Mouse (Mus musculus): ENCODE data around the gene Sned1. TPM values are rescaled to one million over a fixed set of nuclear protein-coding genes. Genes with fewer than 3 reads are reported as not detected.
"Not testable (repeated sequence)": the region's sequence is repeated elsewhere in the genome, so short reads cannot be mapped to it uniquely, and the experiment has no call there.

The Sned1 gene
- polyA plus RNA-seq, 1 experiment from 2014 or later, result 30.1 TPM

- Histone ChIP-seq H3K36me3 (ENCODE audit: insufficient read depth) (peaks cover 37% of the 10 kb centered on the region), H3K9me3 (ENCODE audit: low read depth, low read length) (no peaks in the 10 kb centered on the region), H3K4me3 (ENCODE audit: low read depth, low read length) (no peak overlapping the region), H3K4me2 (no peak overlapping the region), H3K27ac (ENCODE audit: low read depth) (no peak overlapping the region), H3K27me3 (ENCODE audit: insufficient read depth, low read length) (no peaks in the 10 kb centered on the region), H3K4me1 (ENCODE audit: insufficient read depth) (no peaks in the 10 kb centered on the region), H3K9ac (no peak overlapping the region)
- no peak for TF ChIP-seq CTCF (IDR thresholded peaks at IDR 0.05; ENCODE audit: low read depth)
- WGBS, result 74% methylated on average over 6 of the region's 6 CpGs
- DNase-seq, result no peak
- no peak for ATAC-seq (ENCODE audit: insufficient read depth)
Observed at GRCm38 (mm10) chr1:93275561-93275960, 39.9 kb downstream of the Sned1 start.

GRCm38 (mm10) chr1:93277041-93277440 is 41.4 kb downstream of the Sned1 start:
- Histone ChIP-seq H3K27ac (ENCODE audit: low read depth) (no peak overlapping the region), H3K27me3 (ENCODE audit: insufficient read depth, low read length) (no peaks in the 10 kb centered on the region), H3K9me3 (ENCODE audit: low read depth, low read length) (no peaks in the 10 kb centered on the region), H3K4me1 (ENCODE audit: insufficient read depth) (no peaks in the 10 kb centered on the region), H3K9ac (no peak overlapping the region), H3K36me3 (ENCODE audit: insufficient read depth) (peaks cover 35% of the 10 kb centered on the region), H3K4me3 (ENCODE audit: low read depth, low read length) (no peak overlapping the region), H3K4me2 (no peak overlapping the region)
- TF ChIP-seq CTCF (IDR thresholded peaks at IDR 0.05; ENCODE audit: low read depth), result no peak
- DNase-seq, result no peak
- 68% methylated on average over 7 of the region's 7 CpGs for WGBS
- ATAC-seq (ENCODE audit: insufficient read depth), result no peak

GRCm38 (mm10) chr1:93289678-93290214 is 54.1 kb downstream of the Sned1 start:
- no peak overlapping the region for H3K4me3 ChIP-seq (ENCODE audit: low read depth, low read length)
- no peaks in the 10 kb centered on the region for H3K4me1 ChIP-seq (ENCODE audit: insufficient read depth)
- H3K36me3 ChIP-seq (ENCODE audit: insufficient read depth), result peaks cover 68% of the 10 kb centered on the region
- 59% methylated on average over 3 of the region's 3 CpGs for WGBS
- no peak for ATAC-seq (ENCODE audit: insufficient read depth)
- H3K27ac ChIP-seq (ENCODE audit: low read depth), result no peak overlapping the region
- no peak for DNase-seq
- H3K27me3 ChIP-seq (ENCODE audit: insufficient read depth, low read length), result no peaks in the 10 kb centered on the region
- H3K9me3 ChIP-seq (ENCODE audit: low read depth, low read length), result no peaks in the 10 kb centered on the region
- H3K9ac ChIP-seq, result no peak overlapping the region
- no peak overlapping the region for H3K4me2 ChIP-seq
- no peak for TF ChIP-seq CTCF (IDR thresholded peaks at IDR 0.05; ENCODE audit: low read depth)

GRCm38 (mm10) chr1:93290956-93291355 is 55.3 kb downstream of the Sned1 start:
- H3K36me3 ChIP-seq (ENCODE audit: insufficient read depth), result peaks cover 64% of the 10 kb centered on the region
- no peaks in the 10 kb centered on the region for H3K27me3 ChIP-seq (ENCODE audit: insufficient read depth, low read length)
- TF ChIP-seq CTCF (IDR thresholded peaks at IDR 0.05; ENCODE audit: low read depth), result no peak
- DNase-seq (no peak), ATAC-seq (ENCODE audit: insufficient read depth) (no peak)
- no peaks in the 10 kb centered on the region for H3K9me3 ChIP-seq (ENCODE audit: low read depth, low read length)
- H3K4me1 ChIP-seq (ENCODE audit: insufficient read depth), result no peaks in the 10 kb centered on the region
- H3K27ac ChIP-seq (ENCODE audit: low read depth), result no peak overlapping the region
- H3K4me2 ChIP-seq, result no peak overlapping the region
- H3K9ac ChIP-seq, result no peak overlapping the region
- whole genome bisulfite sequencing, result 78% methylated on average over 4 of the region's 4 CpGs
- H3K4me3 ChIP-seq (ENCODE audit: low read depth, low read length), result no peak overlapping the region

- H3K9me3 ChIP-seq (ENCODE audit: low read depth, low read length), result no peaks in the 10 kb centered on the region
- no peaks in the 10 kb centered on the region for H3K27me3 ChIP-seq (ENCODE audit: insufficient read depth, low read length)
- no peak overlapping the region for H3K4me2 ChIP-seq
- TF ChIP-seq CTCF (IDR thresholded peaks at IDR 0.05; ENCODE audit: low read depth), result no peak
- WGBS, result 90% methylated on average over 1 of the region's 1 CpGs
- no peak overlapping the region for H3K9ac ChIP-seq
- H3K4me3 ChIP-seq (ENCODE audit: low read depth, low read length), result no peak overlapping the region
- no peak for DNase-seq
- H3K36me3 ChIP-seq (ENCODE audit: insufficient read depth), result peaks cover 64% of the 10 kb centered on the region
- no peak overlapping the region for H3K27ac ChIP-seq (ENCODE audit: low read depth)
- ATAC-seq (ENCODE audit: insufficient read depth), result no peak
- no peaks in the 10 kb centered on the region for H3K4me1 ChIP-seq (ENCODE audit: insufficient read depth)
Observed at GRCm38 (mm10) chr1:93291591-93291990, 56.0 kb downstream of the Sned1 start.

GRCm38 (mm10) chr1:93292006-93292405 is 56.4 kb downstream of the Sned1 start:
- TF ChIP-seq CTCF (IDR thresholded peaks at IDR 0.05; ENCODE audit: low read depth), result no peak
- Histone ChIP-seq H3K27ac (ENCODE audit: low read depth) (no peak overlapping the region), H3K9me3 (ENCODE audit: low read depth, low read length) (no peaks in the 10 kb centered on the region), H3K4me1 (ENCODE audit: insufficient read depth) (no peaks in the 10 kb centered on the region), H3K27me3 (ENCODE audit: insufficient read depth, low read length) (no peaks in the 10 kb centered on the region), H3K36me3 (ENCODE audit: insufficient read depth) (peaks cover 64% of the 10 kb centered on the region), H3K9ac (no peak overlapping the region), H3K4me2 (no peak overlapping the region), H3K4me3 (ENCODE audit: low read depth, low read length) (no peak overlapping the region)
- no peak for ATAC-seq (ENCODE audit: insufficient read depth)
- DNase-seq, result no peak
- 67% methylated on average over 8 of the region's 8 CpGs for WGBS

- H3K9ac ChIP-seq; H3K27ac ChIP-seq (ENCODE audit: low read depth); H3K4me3 ChIP-seq (ENCODE audit: low read depth, low read length); ATAC-seq (ENCODE audit: insufficient read depth); DNase-seq; H3K4me2 ChIP-seq; H3K27me3 ChIP-seq (ENCODE audit: insufficient read depth, low read length); H3K9me3 ChIP-seq (ENCODE audit: low read depth, low read length); H3K4me1 ChIP-seq (ENCODE audit: insufficient read depth): not testable (repeated sequence)
- WGBS, result 86% methylated on average over 3 of the region's 3 CpGs
- H3K36me3 ChIP-seq (ENCODE audit: insufficient read depth), result peaks cover 77% of the 10 kb centered on the region
Observed at GRCm38 (mm10) chr1:93294491-93294890, 58.9 kb downstream of the Sned1 start.

GRCm38 (mm10) chr1:93299791-93300190 is 64.2 kb downstream of the Sned1 start:
- H3K9ac ChIP-seq, result no peak overlapping the region
- H3K4me1 ChIP-seq (ENCODE audit: insufficient read depth), result no peaks in the 10 kb centered on the region
- H3K4me2 ChIP-seq, result no peak overlapping the region
- H3K9me3 ChIP-seq (ENCODE audit: low read depth, low read length), result no peaks in the 10 kb centered on the region
- H3K27me3 ChIP-seq (ENCODE audit: insufficient read depth, low read length), result no peaks in the 10 kb centered on the region
- WGBS, result 68% methylated on average over 4 of the region's 4 CpGs
- DNase-seq, result no peak
- H3K36me3 ChIP-seq (ENCODE audit: insufficient read depth), result peaks cover 87% of the 10 kb centered on the region
- ATAC-seq (ENCODE audit: insufficient read depth), result no peak
- no peak overlapping the region for H3K27ac ChIP-seq (ENCODE audit: low read depth)
- no peak for TF ChIP-seq CTCF (IDR thresholded peaks at IDR 0.05; ENCODE audit: low read depth)
- H3K4me3 ChIP-seq (ENCODE audit: low read depth, low read length), result no peak overlapping the region

All from lung, embryonic 14.5 days (tissue).